ENCODE assay signal across 8 mouse cellular contexts in genomic region chr13:59585648-59586005, GRCm38 (mm10). TPM values are rescaled to one million over a fixed set of nuclear protein-coding genes. Genes with fewer than 3 reads are reported as not detected.
A peak's percentile ranks its signal among the peaks of the same experiment; 100 is the strongest.
DNase-seq lines count a peak whose midpoint lies in the region; ATAC-seq lines count a peak whose summit lies in the region.

No protein-coding gene starts in this region.

- peak; percentile 29 to 50 for DNase-seq in left cerebral cortex, postnatal 25 days (ENCODE audit: low spot score in 2 of 2)
- no peak for DNase-seq in left cerebral cortex, adult 11 months (ENCODE audit: low spot score)
- DNase-seq in MN1 (ENCODE audit: low spot score) = peak; percentile 47
- DNase-seq in hindbrain, embryonic 10.5 days (ENCODE audit: low spot score) = no peak
- DNase-seq in right cerebral cortex, postnatal 10 days (ENCODE audit: low spot score in 2 of 2) = peak; percentile 51 to 63
- DNase-seq in urinary bladder, postnatal 25 days (ENCODE audit: low spot score) = no peak

- peak overlapping the region; percentile 92 for H3K4me3 ChIP-seq in embryonic facial prominence, embryonic 12.5 days
- H3K4me3 ChIP-seq in hindbrain, embryonic 10.5 days = peak overlapping the region; percentile 77
- H3K4me3 ChIP-seq in liver, embryonic 15.5 days (replicated peaks) = peak overlapping the region; percentile 87

- WGBS in embryonic facial prominence, embryonic 12.5 days = under 1% methylated on average over 28 of the region's 28 CpGs
- under 1% methylated on average over 28 of the region's 28 CpGs for WGBS in hindbrain, embryonic 10.5 days
- 0% methylated on average over 28 of the region's 28 CpGs for WGBS in liver, embryonic 15.5 days (ENCODE audit: insufficient replicate concordance)

- H3K27ac ChIP-seq in embryonic facial prominence, embryonic 12.5 days = peak overlapping the region; percentile 80
- H3K27ac ChIP-seq in hindbrain, embryonic 10.5 days = peak overlapping the region; percentile 93
- H3K27ac ChIP-seq in liver, embryonic 15.5 days (replicated peaks) = peak overlapping the region; percentile 76

- no peaks in the 10 kb centered on the region for H3K27me3 ChIP-seq in embryonic facial prominence, embryonic 12.5 days
- no peaks in the 10 kb centered on the region for H3K27me3 ChIP-seq in hindbrain, embryonic 10.5 days (ENCODE audit: insufficient read depth, poor library complexity, severe bottlenecking)
- H3K27me3 ChIP-seq in liver, embryonic 15.5 days = no peaks in the 10 kb centered on the region

- H3K9ac ChIP-seq in embryonic facial prominence, embryonic 12.5 days = peak overlapping the region; percentile 90
- peak overlapping the region; percentile 86 for H3K9ac ChIP-seq in liver, embryonic 15.5 days

- peaks cover 23% of the 10 kb centered on the region for H3K36me3 ChIP-seq in embryonic facial prominence, embryonic 12.5 days
- peaks cover 38% of the 10 kb centered on the region for H3K36me3 ChIP-seq in hindbrain, embryonic 10.5 days
- H3K36me3 ChIP-seq in liver, embryonic 15.5 days (replicated peaks) = peaks cover 18% of the 10 kb centered on the region

- no peak for ATAC-seq in embryonic facial prominence, embryonic 12.5 days (ENCODE audit: insufficient number of reproducible peaks, insufficient read depth, low FRiP score, low TSS enrichment)
- ATAC-seq in liver, embryonic 15.5 days (ENCODE audit: insufficient read depth) = no peak; the same call in 1 of the 2 replicates

- H3K9me3 ChIP-seq in embryonic facial prominence, embryonic 12.5 days = no peaks in the 10 kb centered on the region
- no peaks in the 10 kb centered on the region for H3K9me3 ChIP-seq in hindbrain, embryonic 10.5 days
- H3K9me3 ChIP-seq in liver, embryonic 15.5 days (replicated peaks) = no peaks in the 10 kb centered on the region

- intact Hi-C loops in left cerebral cortex, postnatal 25 days (cut with DNase I) = loop anchor here (1.0 to 10.0 kb wide), 3 partner anchors 28 to 951 kb away; no protein-coding TSS in a partner anchor

- peaks cover 14% of the 10 kb centered on the region for H3K4me1 ChIP-seq in embryonic facial prominence, embryonic 12.5 days
- H3K4me1 ChIP-seq in hindbrain, embryonic 10.5 days (replicated peaks) = peaks cover 28% of the 10 kb centered on the region
- peaks cover 40% of the 10 kb centered on the region for H3K4me1 ChIP-seq in liver, embryonic 15.5 days (replicated peaks)

- peak overlapping the region; percentile 85 for H3K4me2 ChIP-seq in embryonic facial prominence, embryonic 12.5 days (replicated peaks)
- H3K4me2 ChIP-seq in liver, embryonic 15.5 days = peak overlapping the region; percentile 98

RNA-seq across cellular contexts. Expression of gene Naa35, which starts 0.6 kb away (rescaled TPM):
- total RNA-seq in left cerebral cortex, postnatal 25 days (2021) = 10 to 100 TPM; 87.9 to 91.5 TPM
- 107 and 127 TPM in 2 replicates for polyA plus RNA-seq in embryonic facial prominence, embryonic 12.5 days (2016; fragmentation: Nextera tagmentation; extraction: Ambion mirVana)
- polyA plus RNA-seq in hindbrain, embryonic 10.5 days (2016; fragmentation: Nextera tagmentation; extraction: Ambion mirVana) = 104 and 105 TPM in 2 replicates
- polyA plus RNA-seq in liver, embryonic 15.5 days (2015; fragmentation: Nextera tagmentation; extraction: Ambion mirVana) = 23.8 and 26.5 TPM in 2 replicates

RNA-seq across cellular contexts. Expression of gene Agtpbp1, which starts 0.6 kb away (rescaled TPM):
- total RNA-seq in left cerebral cortex, postnatal 25 days (2021) = 100 to 1,000 TPM; 340 to 341 TPM
- polyA plus RNA-seq in embryonic facial prominence, embryonic 12.5 days (2016; fragmentation: Nextera tagmentation; extraction: Ambion mirVana) = 20.7 and 21.3 TPM in 2 replicates
- 11.3 and 12.3 TPM in 2 replicates for polyA plus RNA-seq in hindbrain, embryonic 10.5 days (2016; fragmentation: Nextera tagmentation; extraction: Ambion mirVana)
- 6.7 and 7.5 TPM in 2 replicates for polyA plus RNA-seq in liver, embryonic 15.5 days (2015; fragmentation: Nextera tagmentation; extraction: Ambion mirVana)

Comparison
In these comparisons a context has a peak if more than half of its experiments do, and no peak if none do; other contexts are left out.
1. DNase-seq: peak in left cerebral cortex, postnatal 25 days (2 of 2), MN1 (single experiment) and right cerebral cortex, postnatal 10 days (2 of 2); none in left cerebral cortex, adult 11 months (single experiment), hindbrain, embryonic 10.5 days (single experiment) and urinary bladder, postnatal 25 days (single experiment).
2. Peak in every context shown above with its lines, with median percentiles within 50 percentile points of each other: H3K27ac ChIP-seq and H3K4me3 ChIP-seq.